Mouse (Mus musculus) colon, adult 2 months (tissue): Measurements from ENCODE around the gene Gm13043. TPM values are rescaled to one million over a fixed set of nuclear protein-coding genes. Genes with fewer than 3 reads are reported as not detected.

Source experiments
- polyA plus RNA-seq: library from polyadenylated mRNA; depleted of rRNA; stranded (reverse); fragments of >200 nt; gene quantifications from 2 replicates; pipeline ENCODE4 v1.2.3, GENCODE M21; 2012; rRNA removed

Gene Gm13043
- polyA plus RNA-seq: not detected in 2 replicates

GRCm38 (mm10) chr4:143511043-143511442 lies at the start of gene Gm13043:
Gm13043 (plus strand) TSS chr4:143511343.

DNA sequence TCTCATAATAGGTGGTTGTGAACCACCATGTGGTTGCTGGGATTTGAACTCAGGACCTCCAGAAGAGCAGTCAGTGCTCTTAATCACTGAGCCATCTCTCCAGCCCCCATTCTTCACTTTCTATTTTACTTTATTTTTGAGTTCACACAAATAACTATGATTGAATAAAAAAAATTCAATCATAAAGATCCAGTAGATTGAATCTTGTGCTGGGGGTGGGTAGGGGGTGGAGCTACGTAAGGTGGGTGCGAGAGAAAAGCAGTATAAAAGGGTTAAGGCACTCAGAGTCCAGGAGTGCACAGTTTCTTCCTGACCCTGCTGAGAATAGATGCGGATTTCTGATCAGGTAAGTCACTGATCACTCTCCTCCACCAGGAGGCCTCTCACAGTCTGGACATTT lies 24.5 kb downstream of the Gm13043 start, which contains the start of gene Gm13040:
Gene Gm13040 (plus strand): TSS at position 301 of the 400 bp plus-strand sequence.

DNA sequence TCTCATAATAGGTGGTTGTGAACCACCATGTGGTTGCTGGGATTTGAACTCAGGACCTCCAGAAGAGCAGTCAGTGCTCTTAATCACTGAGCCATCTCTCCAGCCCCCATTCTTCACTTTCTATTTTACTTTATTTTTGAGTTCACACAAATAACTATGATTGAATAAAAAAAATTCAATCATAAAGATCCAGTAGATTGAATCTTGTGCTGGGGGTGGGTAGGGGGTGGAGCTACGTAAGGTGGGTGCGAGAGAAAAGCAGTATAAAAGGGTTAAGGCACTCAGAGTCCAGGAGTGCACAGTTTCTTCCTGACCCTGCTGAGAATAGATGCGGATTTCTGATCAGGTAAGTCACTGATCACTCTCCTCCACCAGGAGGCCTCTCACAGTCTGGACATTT lies 40.3 kb downstream of the Gm13043 start, which contains the start of the genes BC080695 and Gm13057:
Gene BC080695 (plus strand): TSS at position 301 of the 400 bp plus-strand sequence.
Gene Gm13057 (plus strand): TSS at position 310 of the 400 bp plus-strand sequence.

Other genes with a start within 250 kb of the Gm13043 start
- gene Pdpn, start 211.8 kb upstream of the Gm13043 start, polyA plus RNA-seq: 3.1 and 3.3 TPM in 2 replicates
- 0.06 TPM in 1 of 2 replicates, not detected in the other for gene Lrrc38, start 161.6 kb upstream of the Gm13043 start, polyA plus RNA-seq
- gene Pramel1, start 116.9 kb upstream of the Gm13043 start, polyA plus RNA-seq: not detected in 2 replicates
- gene Pramef8, start 98.9 kb upstream of the Gm13043 start, polyA plus RNA-seq: 5.8 and 5.9 TPM in 2 replicates
- not detected in 2 replicates for gene Oog4, start 61.0 kb upstream of the Gm13043 start, polyA plus RNA-seq
- gene Gm13040, start 24.6 kb downstream of the Gm13043 start, polyA plus RNA-seq: not detected in 2 replicates
- gene BC080695, start 40.4 kb downstream of the Gm13043 start, polyA plus RNA-seq: not detected in 2 replicates
- gene Gm13057, start 40.4 kb downstream of the Gm13043 start, polyA plus RNA-seq: not detected in 2 replicates
- gene Gm13083, start 103.7 kb downstream of the Gm13043 start, polyA plus RNA-seq: not detected in 2 replicates
- gene Gm13088, start 145.9 kb downstream of the Gm13043 start, polyA plus RNA-seq: not detected in 2 replicates
- gene Gm13089, start 191.4 kb downstream of the Gm13043 start, polyA plus RNA-seq: not detected in 2 replicates
- not detected in 2 replicates for gene Gm13078, start 208.1 kb downstream of the Gm13043 start, polyA plus RNA-seq